Mouse (Mus musculus): ENCODE results near the gene Asdurf. TPM values are rescaled to one million over a fixed set of nuclear protein-coding genes. Genes with fewer than 3 reads are reported as not detected.
"Not testable (repeated sequence)": the region's sequence is repeated elsewhere in the genome, so short reads cannot be mapped to it uniquely, and the experiment has no call there.

The Asdurf gene
- polyA plus RNA-seq (2012; rRNA removed) (not detected in 2 replicates), polyA plus RNA-seq (2014; fragmentation: Nextera tagmentation; extraction: Ambion mirVana) (5.6 and 13.8 TPM in 2 replicates)

- no peaks in the 10 kb centered on the region for H3K9me3 ChIP-seq (ENCODE audit: control insufficient read depth, low read length)
- H3K4me1 ChIP-seq (ENCODE audit: control insufficient read depth, insufficient read depth, low read length) = peaks cover 6% of the 10 kb centered on the region
- peak within 1 kb of the TSS; percentile 87 for H3K9ac ChIP-seq (ENCODE audit: low read depth, low read length, severe bottlenecking)
- ATAC-seq (ENCODE audit: low FRiP score, low read depth) (peak; percentile 100), DNase-seq (ENCODE audit: low spot score) (peak; percentile 97)
- H3K4me3 ChIP-seq (replicated peaks; ENCODE audit: low read length) = peak within 1 kb of the TSS; percentile 83
- H3K27ac ChIP-seq (replicated peaks; ENCODE audit: low read depth, low read length) = peak within 1 kb of the TSS; percentile 83
- under 1% methylated on average over 37 of the region's 44 CpGs for WGBS
- H3K36me3 ChIP-seq (ENCODE audit: control insufficient read depth, insufficient read depth, low read length) = peaks cover 15% of the 10 kb centered on the region
- peak; percentile 86; the same call in 1 of the 2 replicates for TF ChIP-seq POLR2A (IDR thresholded peaks at IDR 0.05; ENCODE audit: borderline replicate concordance, extremely low read depth, insufficient read depth, insufficient read length)
- H3K27me3 ChIP-seq (ENCODE audit: control insufficient read depth, insufficient read depth, low read length) = no peaks in the 10 kb centered on the region
- peak within 1 kb of the TSS; percentile 56 for H3K4me2 ChIP-seq (replicated peaks; ENCODE audit: low read depth, low read length, severe bottlenecking)
Measured at GRCm38 (mm10) chr1:53352327-53353261, at the start of gene Asdurf, which contains the start of the genes Gm28551 and Asnsd1. TSS of gene Asdurf (minus strand) at chr1:53352619. TSS of gene Gm28551 (minus strand) at chr1:53352667. TSS of gene Asnsd1 (minus strand) at chr1:53352752.

GRCm38 (mm10) chr1:53393936-53394760 is 41.7 kb upstream of the Asdurf start:
- peak; percentile 4 for DNase-seq (ENCODE audit: low spot score)
- not testable (repeated sequence) for H3K9ac ChIP-seq (ENCODE audit: low read depth, low read length, severe bottlenecking); H3K4me1 ChIP-seq (ENCODE audit: control insufficient read depth, insufficient read depth, low read length); H3K9me3 ChIP-seq (ENCODE audit: control insufficient read depth, low read length); H3K36me3 ChIP-seq (ENCODE audit: control insufficient read depth, insufficient read depth, low read length); H3K27ac ChIP-seq (replicated peaks; ENCODE audit: low read depth, low read length); H3K27me3 ChIP-seq (ENCODE audit: control insufficient read depth, insufficient read depth, low read length); ATAC-seq (ENCODE audit: low FRiP score, low read depth)
- H3K4me3 ChIP-seq (replicated peaks; ENCODE audit: low read length) = peak overlapping the region; percentile 14; the same call in 1 of the 2 replicates
- 18% methylated on average over 21 of the region's 21 CpGs for WGBS
- peak overlapping the region; percentile 47 for H3K4me2 ChIP-seq (replicated peaks; ENCODE audit: low read depth, low read length, severe bottlenecking)

- no peak for TF ChIP-seq POLR2A (IDR thresholded peaks at IDR 0.05; ENCODE audit: borderline replicate concordance, extremely low read depth, insufficient read depth, insufficient read length)
- Histone ChIP-seq H3K4me3 (replicated peaks; ENCODE audit: low read length) (no peak overlapping the region), H3K36me3 (ENCODE audit: control insufficient read depth, insufficient read depth, low read length) (no peaks in the 10 kb centered on the region), H3K4me1 (ENCODE audit: control insufficient read depth, insufficient read depth, low read length) (peaks cover under 1% of the 10 kb centered on the region; the same call in 1 of the 2 replicates), H3K4me2 (replicated peaks; ENCODE audit: low read depth, low read length, severe bottlenecking) (no peak overlapping the region), H3K9ac (ENCODE audit: low read depth, low read length, severe bottlenecking) (no peak overlapping the region), H3K27me3 (ENCODE audit: control insufficient read depth, insufficient read depth, low read length) (no peaks in the 10 kb centered on the region), H3K27ac (replicated peaks; ENCODE audit: low read depth, low read length) (no peak overlapping the region), H3K9me3 (ENCODE audit: control insufficient read depth, low read length) (peaks cover 5% of the 10 kb centered on the region; the same call in 1 of the 2 replicates)
- WGBS = 95% methylated on average over 9 of the region's 14 CpGs
- no peak for DNase-seq (ENCODE audit: low spot score)
- ATAC-seq (ENCODE audit: low FRiP score, low read depth) = no peak
Measured at GRCm38 (mm10) chr1:53388762-53389161, 36.3 kb upstream of the Asdurf start.

- H3K4me1 ChIP-seq (ENCODE audit: control insufficient read depth, insufficient read depth, low read length) = no peaks in the 10 kb centered on the region
- no peak for TF ChIP-seq POLR2A (IDR thresholded peaks at IDR 0.05; ENCODE audit: borderline replicate concordance, extremely low read depth, insufficient read depth, insufficient read length)
- no peak for ATAC-seq (ENCODE audit: low FRiP score, low read depth)
- DNase-seq (ENCODE audit: low spot score) = no peak
- WGBS = 62% methylated on average over 6 of the region's 6 CpGs
- H3K4me2 ChIP-seq (replicated peaks; ENCODE audit: low read depth, low read length, severe bottlenecking) = no peak overlapping the region
- H3K9me3 ChIP-seq (ENCODE audit: control insufficient read depth, low read length) = no peaks in the 10 kb centered on the region
- H3K36me3 ChIP-seq (ENCODE audit: control insufficient read depth, insufficient read depth, low read length) = no peaks in the 10 kb centered on the region
- no peaks in the 10 kb centered on the region for H3K27me3 ChIP-seq (ENCODE audit: control insufficient read depth, insufficient read depth, low read length)
- no peak overlapping the region for H3K4me3 ChIP-seq (replicated peaks; ENCODE audit: low read length)
- H3K27ac ChIP-seq (replicated peaks; ENCODE audit: low read depth, low read length) = no peak overlapping the region
- H3K9ac ChIP-seq (ENCODE audit: low read depth, low read length, severe bottlenecking) = no peak overlapping the region
Measured at GRCm38 (mm10) chr1:53384085-53384688, 31.8 kb upstream of the Asdurf start.

GRCm38 (mm10) chr1:53377731-53378130 is 25.3 kb upstream of the Asdurf start:
- no peak for DNase-seq (ENCODE audit: low spot score)
- H3K9ac ChIP-seq (ENCODE audit: low read depth, low read length, severe bottlenecking) = no peak overlapping the region
- no peaks in the 10 kb centered on the region for H3K9me3 ChIP-seq (ENCODE audit: control insufficient read depth, low read length)
- H3K4me2 ChIP-seq (replicated peaks; ENCODE audit: low read depth, low read length, severe bottlenecking) = no peak overlapping the region
- H3K4me3 ChIP-seq (replicated peaks; ENCODE audit: low read length) = no peak overlapping the region
- ATAC-seq (ENCODE audit: low FRiP score, low read depth) = no peak
- WGBS = 79% methylated on average over 3 of the region's 3 CpGs
- no peak for TF ChIP-seq POLR2A (IDR thresholded peaks at IDR 0.05; ENCODE audit: borderline replicate concordance, extremely low read depth, insufficient read depth, insufficient read length)
- H3K27ac ChIP-seq (replicated peaks; ENCODE audit: low read depth, low read length) = no peak overlapping the region
- H3K27me3 ChIP-seq (ENCODE audit: control insufficient read depth, insufficient read depth, low read length) = no peaks in the 10 kb centered on the region
- H3K36me3 ChIP-seq (ENCODE audit: control insufficient read depth, insufficient read depth, low read length) = no peaks in the 10 kb centered on the region
- H3K4me1 ChIP-seq (ENCODE audit: control insufficient read depth, insufficient read depth, low read length) = no peaks in the 10 kb centered on the region

- H3K4me3 ChIP-seq (replicated peaks; ENCODE audit: low read length); H3K36me3 ChIP-seq (ENCODE audit: control insufficient read depth, insufficient read depth, low read length); ATAC-seq (ENCODE audit: low FRiP score, low read depth); H3K9ac ChIP-seq (ENCODE audit: low read depth, low read length, severe bottlenecking); H3K4me1 ChIP-seq (ENCODE audit: control insufficient read depth, insufficient read depth, low read length); H3K4me2 ChIP-seq (replicated peaks; ENCODE audit: low read depth, low read length, severe bottlenecking); H3K27me3 ChIP-seq (ENCODE audit: control insufficient read depth, insufficient read depth, low read length); H3K27ac ChIP-seq (replicated peaks; ENCODE audit: low read depth, low read length); H3K9me3 ChIP-seq (ENCODE audit: control insufficient read depth, low read length); DNase-seq (ENCODE audit: low spot score): not testable (repeated sequence)
- 89% methylated on average over 2 of the region's 2 CpGs for WGBS
Measured at GRCm38 (mm10) chr1:53375965-53376364, 23.5 kb upstream of the Asdurf start.
